Mouse (Mus musculus) monocyte, adult 2 months (primary cell): ENCODE measurements around the gene Ccdc174.
"Not testable (repeated sequence)": the region's sequence is repeated elsewhere in the genome, so short reads cannot be mapped to it uniquely, and the experiment has no call there.

Experiments used
- DNase-seq, 2 experiments: peaks; one replicate each; pipeline ENCODE4 v3.0.0; 2022; ENCODE audit warnings: low spot score in 2 of 2, low read depth in 1 of 2

The Ccdc174 gene

GRCm38 (mm10) chr6:91877885-91878651 is at the start of gene Ccdc174:
Ccdc174 (plus strand) TSS chr6:91878053.
- DNase-seq, result peak; percentile 68 to 79

GRCm38 (mm10) chr6:91832863-91833440 is 44.9 kb upstream of the Ccdc174 start:
- no peak for DNase-seq

- DNase-seq, result no peak
Observed at GRCm38 (mm10) chr6:91839010-91839871, 38.6 kb upstream of the Ccdc174 start.

- DNase-seq, result no peak
Observed at GRCm38 (mm10) chr6:91842897-91843627, 34.8 kb upstream of the Ccdc174 start.

GRCm38 (mm10) chr6:91843628-91844153 is 34.2 kb upstream of the Ccdc174 start:
- no peak for DNase-seq

- DNase-seq, result no peak
Observed at GRCm38 (mm10) chr6:91852550-91852949, 25.3 kb upstream of the Ccdc174 start.

- no peak for DNase-seq
Observed at GRCm38 (mm10) chr6:91858339-91858738, 19.5 kb upstream of the Ccdc174 start.

- DNase-seq, result no peak
Observed at GRCm38 (mm10) chr6:91862848-91863247, 15.0 kb upstream of the Ccdc174 start.

- no peak for DNase-seq
Observed at GRCm38 (mm10) chr6:91864595-91864994, 13.3 kb upstream of the Ccdc174 start.

GRCm38 (mm10) chr6:91865601-91866000 is 12.3 kb upstream of the Ccdc174 start:
- no peak for DNase-seq

- DNase-seq, result no peak
Observed at GRCm38 (mm10) chr6:91868091-91868490, 9.8 kb upstream of the Ccdc174 start.

- DNase-seq, result no peak
Observed at GRCm38 (mm10) chr6:91872781-91873180, 5.1 kb upstream of the Ccdc174 start.

- DNase-seq, result no peak
Observed at GRCm38 (mm10) chr6:91883859-91884258, 6.0 kb downstream of the Ccdc174 start.

- no peak for DNase-seq
Observed at GRCm38 (mm10) chr6:91889255-91889906, 11.5 kb downstream of the Ccdc174 start.

- DNase-seq, result no peak
Observed at GRCm38 (mm10) chr6:91890615-91891014, 12.8 kb downstream of the Ccdc174 start.

- no peak for DNase-seq
Observed at GRCm38 (mm10) chr6:91891776-91892175, 13.9 kb downstream of the Ccdc174 start.

GRCm38 (mm10) chr6:91896783-91897182 is 18.9 kb downstream of the Ccdc174 start:
- no peak for DNase-seq

- peak in 1 of 2 experiments; percentile 6 for DNase-seq
Observed at GRCm38 (mm10) chr6:91901505-91901904, 23.7 kb downstream of the Ccdc174 start.

- DNase-seq, result not testable (repeated sequence)
Observed at GRCm38 (mm10) chr6:91902509-91902908, 24.7 kb downstream of the Ccdc174 start, which contains the start of gene 4930590J08Rik. 4930590J08Rik (plus strand) TSS chr6:91902809.

GRCm38 (mm10) chr6:91914011-91914410 is 36.2 kb downstream of the Ccdc174 start:
- no peak for DNase-seq
